Comparison of ENCODE assay signal across 11 mouse cellular contexts in genomic region chr3:49992891-49993290, GRCm38 (mm10).
DNase-seq lines count a peak whose midpoint lies in the region; ATAC-seq lines count a peak whose summit lies in the region.
"Had no signal": no experiment of that assay in that cellular context is flagged by ENCODE, and none has a peak within 500 bp of the region (broad histone marks: within the 10 kb centered on the region; RNA-seq: fewer than 3 reads in every experiment).

No protein-coding gene starts in this region.

- no peak overlapping the region for H3K9ac ChIP-seq in kidney, embryonic 15.5 days
- H3K9ac ChIP-seq: hindbrain, embryonic 12.5 days; liver, embryonic 15.5 days had no signal

- no peaks in the 10 kb centered on the region for H3K9me3 ChIP-seq in kidney, embryonic 15.5 days (replicated peaks)
- H3K9me3 ChIP-seq: hindbrain, embryonic 12.5 days; liver, embryonic 15.5 days had no signal

- no peak overlapping the region for H3K4me3 ChIP-seq in kidney, embryonic 15.5 days (replicated peaks)
- H3K4me3 ChIP-seq: hindbrain, embryonic 12.5 days; liver, embryonic 15.5 days had no signal

- no peak overlapping the region for H3K27ac ChIP-seq in kidney, embryonic 15.5 days
- H3K27ac ChIP-seq: hindbrain, embryonic 12.5 days; liver, embryonic 15.5 days had no signal

- no peaks in the 10 kb centered on the region for H3K36me3 ChIP-seq in kidney, embryonic 15.5 days
- H3K36me3 ChIP-seq: hindbrain, embryonic 12.5 days; liver, embryonic 15.5 days had no signal

- intact Hi-C loops in left cerebral cortex, postnatal 4 days (cut with DNase I) = no loop called here
- intact Hi-C loops in left cerebral cortex, postnatal 25 days (cut with DNase I) = no loop called here

- DNase-seq in adrenal gland, adult 2 months = peak; percentile 2
- DNase-seq in adrenal gland, postnatal 14 days = no peak
- peak; percentile 8 for DNase-seq in left cerebral cortex, postnatal 4 days
- no peak for DNase-seq in left cerebral cortex, postnatal 25 days (ENCODE audit: low spot score in 2 of 2)
- DNase-seq in 3T3-L1 (ENCODE audit: low read depth, low spot score) = peak; percentile 61
- DNase-seq in natural killer cell, adult 2 months (ENCODE audit: low spot score in 2 of 2) = no peak
- DNase-seq: cerebellum, adult 18-20 months had no signal

- H3K4me1 ChIP-seq in kidney, embryonic 15.5 days = no peaks in the 10 kb centered on the region
- H3K4me1 ChIP-seq: hindbrain, embryonic 12.5 days; liver, embryonic 15.5 days had no signal

- no peak overlapping the region for H3K4me2 ChIP-seq in kidney, embryonic 15.5 days
- H3K4me2 ChIP-seq: hindbrain, embryonic 12.5 days; liver, embryonic 15.5 days had no signal

- peak; percentile 83 for ATAC-seq in kidney, embryonic 15.5 days (replicated peaks; ENCODE audit: low FRiP score)
- ATAC-seq in megakaryocyte progenitor cell, adult 5-6 weeks (replicated peaks; ENCODE audit: poor library complexity) = no peak

- no peaks in the 10 kb centered on the region for H3K27me3 ChIP-seq in kidney, embryonic 15.5 days
- H3K27me3 ChIP-seq: hindbrain, embryonic 12.5 days; liver, embryonic 15.5 days had no signal

- 13% methylated on average over 1 of the region's 1 CpGs for WGBS in kidney, embryonic 15.5 days

Comparison
In these comparisons a context has a peak if more than half of its experiments do, and no peak if none do; other contexts are left out.
1. DNase-seq: peak in adrenal gland, adult 2 months (single experiment), left cerebral cortex, postnatal 4 days (single experiment) and 3T3-L1 (single experiment); none in adrenal gland, postnatal 14 days (single experiment), left cerebral cortex, postnatal 25 days (0 of 2) and natural killer cell, adult 2 months (0 of 2).